Mouse (Mus musculus): Measurements from ENCODE around the gene Tmed10.

The Tmed10 gene

DNA sequence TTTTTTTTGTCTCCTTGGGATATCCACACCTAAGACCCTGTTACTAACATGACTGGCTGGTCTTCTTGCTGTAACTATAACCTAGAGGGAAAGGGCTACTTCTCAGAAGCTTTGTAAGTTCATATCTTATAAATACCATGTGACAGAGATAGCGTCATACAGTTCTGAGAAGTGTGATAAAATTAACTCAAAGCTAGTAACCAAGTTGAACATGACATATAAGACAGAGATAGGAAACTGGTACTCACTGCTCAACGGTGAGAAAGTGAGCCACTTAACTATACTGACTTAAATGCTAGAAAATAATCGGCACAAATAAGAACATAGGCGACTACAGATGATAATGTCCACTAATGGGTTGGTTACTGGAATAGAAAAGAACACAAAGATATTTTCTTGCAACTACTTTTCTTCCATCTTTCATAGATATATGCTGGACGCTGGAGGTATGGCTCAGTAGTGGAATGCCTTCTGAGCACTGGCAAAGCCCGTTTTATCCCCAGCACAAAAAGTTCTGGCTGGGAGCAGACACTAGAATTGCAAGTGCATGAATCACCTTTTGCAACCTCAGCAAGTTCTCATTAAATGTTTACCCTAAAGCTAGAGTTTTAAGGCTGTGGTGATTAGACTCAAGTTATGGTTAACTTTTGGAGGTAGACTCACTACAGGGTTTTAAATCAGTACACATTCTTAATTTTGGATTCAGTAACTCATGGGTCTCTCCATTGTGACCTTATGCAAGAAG, 36.9 kb downstream of the Tmed10 start:
- in situ Hi-C loops (cut with MseI, MboI), result no loop called here

GRCm38 (mm10) chr12:85330153-85330552, 44.5 kb downstream of the Tmed10 start:
- in situ Hi-C loops (cut with MseI, MboI), result no loop called here

- in situ Hi-C loops (cut with MseI, MboI), result no loop called here
Observed at GRCm38 (mm10) chr12:85308651-85309050, 66.0 kb downstream of the Tmed10 start.

GRCm38 (mm10) chr12:85305247-85305892, 69.3 kb downstream of the Tmed10 start:
- in situ Hi-C loops (cut with MseI, MboI), result no loop called here

DNA sequence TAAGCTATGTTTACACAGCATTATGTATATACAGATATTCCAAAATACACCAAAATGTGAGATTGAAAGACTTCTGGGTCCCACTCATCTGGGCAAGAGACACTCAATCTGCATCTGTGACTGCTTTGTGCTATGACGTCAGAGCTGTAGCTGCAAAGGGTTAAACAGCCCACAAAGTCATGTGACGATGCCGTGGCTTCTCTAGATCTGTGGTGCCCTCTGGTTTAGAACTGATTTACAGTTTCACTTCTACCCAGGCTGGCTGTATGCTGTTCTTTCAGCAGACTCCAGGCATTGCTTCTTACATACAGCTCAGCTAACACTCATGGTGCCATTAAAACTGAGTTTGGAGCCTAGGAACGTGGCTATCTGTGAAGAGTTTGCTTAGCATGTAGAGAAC, 69.9 kb downstream of the Tmed10 start:
- in situ Hi-C loops (cut with MseI, MboI), result no loop called here

DNA sequence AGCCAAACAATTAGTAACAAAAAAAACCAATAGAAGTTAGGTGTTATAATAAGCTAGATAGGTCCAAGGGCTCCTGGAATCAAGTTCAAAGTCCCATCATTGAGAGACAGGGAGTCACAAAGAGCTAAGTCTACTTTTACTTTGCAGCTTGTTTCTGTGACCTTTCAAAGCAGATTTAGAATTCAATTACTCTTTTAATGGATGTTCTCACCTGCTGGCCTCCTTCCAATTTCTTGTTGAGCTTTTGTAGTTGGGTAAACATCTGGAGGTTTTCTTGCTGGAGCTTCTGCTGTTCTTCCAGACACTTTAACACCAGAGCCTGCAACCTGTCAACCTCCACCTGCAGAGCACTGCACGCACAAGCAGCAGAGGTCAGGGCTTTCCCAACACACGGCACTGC, 71.4 kb downstream of the Tmed10 start:
- in situ Hi-C loops (cut with MseI, MboI), result no loop called here

DNA sequence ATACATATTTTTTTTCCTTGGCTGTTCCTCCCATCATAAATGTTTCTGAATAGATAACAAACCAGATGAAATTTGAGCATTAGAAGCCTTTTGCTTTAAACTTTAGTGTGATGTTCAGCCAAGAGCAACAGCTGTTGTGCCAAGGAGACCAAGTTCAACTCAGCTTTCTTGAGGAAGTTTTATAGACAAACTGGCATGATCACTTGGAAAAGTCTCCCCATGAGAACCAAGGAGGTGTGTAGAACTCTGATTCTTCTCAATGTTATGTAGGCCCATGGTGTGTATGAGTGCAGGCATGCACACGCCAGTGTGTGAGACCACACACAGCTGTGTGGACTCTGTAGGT, 75.8 kb downstream of the Tmed10 start:
- in situ Hi-C loops (cut with MseI, MboI), result no loop called here

DNA sequence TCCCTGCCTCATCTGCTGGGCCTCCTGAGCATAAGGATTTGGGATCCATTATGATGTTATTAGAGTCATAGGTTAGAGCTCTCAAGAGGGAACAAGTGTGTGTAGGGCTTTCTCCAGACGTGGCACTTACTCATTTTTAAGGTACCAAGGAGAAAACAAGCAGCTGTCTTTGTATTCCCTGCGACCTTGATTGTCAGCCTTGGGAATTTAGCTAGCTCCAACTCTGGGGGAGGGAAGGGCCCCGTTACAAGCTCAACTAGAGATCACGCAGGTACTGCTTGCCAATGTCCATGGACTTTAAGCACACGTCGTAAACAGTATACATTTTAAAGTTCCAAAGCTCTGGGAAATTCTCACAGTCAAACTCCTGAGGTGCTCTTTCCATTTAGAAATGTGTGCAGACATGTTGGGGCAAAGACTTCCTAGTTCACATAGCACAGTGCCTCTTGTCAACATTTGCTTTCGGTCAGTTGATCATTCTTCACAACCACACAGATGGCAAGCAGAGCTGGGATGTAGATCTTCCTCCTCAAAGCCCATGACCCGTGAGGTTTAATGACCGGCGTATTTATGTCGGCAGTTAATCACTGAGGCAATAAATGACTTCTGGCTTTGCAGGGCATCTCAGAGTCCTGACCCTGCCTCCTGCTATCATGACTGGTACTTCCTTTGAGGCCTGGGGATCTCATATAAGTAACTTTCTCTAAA, 76.4 kb downstream of the Tmed10 start:
- in situ Hi-C loops (cut with MseI, MboI), result no loop called here

GRCm38 (mm10) chr12:85297345-85297997, 77.2 kb downstream of the Tmed10 start:
- in situ Hi-C loops (cut with MseI, MboI), result no loop called here

GRCm38 (mm10) chr12:85296915-85297314, 77.7 kb downstream of the Tmed10 start:
- in situ Hi-C loops (cut with MseI, MboI), result no loop called here

DNA sequence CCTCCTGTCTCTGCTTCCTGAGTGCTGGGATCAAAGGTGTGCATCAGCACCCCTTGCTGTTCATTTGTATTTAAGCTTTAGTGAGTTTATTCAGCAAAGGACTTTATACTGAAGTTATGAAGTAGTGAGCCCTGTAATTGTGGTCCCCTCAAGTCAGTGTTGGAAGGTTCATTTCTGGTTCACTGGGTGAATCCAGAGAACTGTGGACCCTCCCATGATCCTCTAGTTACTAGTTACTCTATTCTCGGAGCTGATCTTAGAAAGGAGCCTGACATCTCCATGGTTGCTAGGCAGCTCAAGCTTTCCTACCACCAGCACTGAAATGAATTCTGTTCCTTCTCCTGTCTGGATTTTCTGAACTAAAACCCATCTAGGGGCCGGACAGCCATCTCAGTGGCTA, 79.1 kb downstream of the Tmed10 start:
- in situ Hi-C loops (cut with MseI, MboI), result no loop called here

DNA sequence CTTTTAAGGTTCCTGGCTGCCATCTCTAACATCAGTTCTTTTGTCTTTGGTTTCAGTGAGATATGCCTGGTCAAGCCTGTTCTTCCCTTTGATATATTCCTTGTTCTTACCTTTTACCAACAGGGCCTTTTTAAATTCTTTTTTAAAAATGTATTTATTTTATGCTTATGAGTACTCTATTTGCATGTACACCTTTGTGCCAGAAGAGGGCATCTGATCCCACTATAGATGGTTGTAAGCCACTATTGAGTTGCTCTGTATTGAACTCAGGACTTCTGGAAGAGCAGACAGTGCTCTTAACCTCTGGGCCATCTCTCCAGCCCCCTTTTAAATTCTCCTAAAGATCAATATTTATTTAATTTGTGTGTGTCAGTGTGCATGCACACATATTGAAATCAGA, 81.7 kb downstream of the Tmed10 start:
- in situ Hi-C loops (cut with MseI, MboI), result no loop called here

GRCm38 (mm10) chr12:85292288-85292687, 82.4 kb downstream of the Tmed10 start:
- in situ Hi-C loops (cut with MseI, MboI), result no loop called here

DNA sequence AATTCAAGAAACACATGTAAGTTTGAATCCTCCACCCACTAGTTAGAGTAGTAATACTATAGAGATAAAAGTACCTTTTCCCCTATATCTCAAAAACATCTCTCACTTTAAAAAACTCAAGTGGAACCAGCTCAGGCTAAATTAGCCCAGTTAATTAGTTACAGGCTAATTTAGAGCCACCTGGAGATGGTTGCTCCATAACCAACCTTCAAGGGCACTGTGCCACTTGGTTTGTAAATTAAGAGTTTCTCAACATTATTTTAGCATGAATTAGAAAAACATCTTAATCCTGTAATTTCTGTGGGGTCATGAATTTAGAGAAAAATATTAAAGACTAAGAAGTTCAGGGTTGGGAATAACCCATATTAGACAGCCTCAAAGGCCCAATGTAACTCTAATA, 83.1 kb downstream of the Tmed10 start:
- in situ Hi-C loops (cut with MseI, MboI), result no loop called here

DNA sequence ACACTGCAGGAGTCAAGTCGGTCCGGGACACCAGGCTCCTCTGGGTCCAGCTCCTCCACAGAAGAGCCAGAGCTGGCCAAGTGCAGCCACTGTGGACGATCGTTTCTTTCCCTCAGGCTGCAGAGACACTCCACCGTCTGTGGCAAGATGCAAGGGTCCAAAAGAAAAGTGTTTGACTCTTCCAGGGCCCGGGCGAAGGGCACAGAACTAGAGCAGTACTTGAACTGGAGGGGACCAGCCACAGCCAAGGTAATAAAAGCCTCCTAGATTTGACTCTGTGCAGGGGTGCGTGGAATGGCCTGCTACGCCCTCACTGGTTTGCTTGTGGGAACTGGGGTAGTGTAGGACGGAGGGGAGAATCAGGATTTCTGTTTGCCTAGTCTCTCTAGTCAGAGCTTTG, 84.0 kb downstream of the Tmed10 start:
- in situ Hi-C loops (cut with MseI, MboI), result no loop called here

Data from mouse trophoblast stem cell (cell line).